Mouse (Mus musculus) c-Kit-positive CD71-positive TER-119-positive erythroid progenitor cells, embryonic 14.5 days (primary cell): ENCODE results near the gene Gas1.

Source experiments
- DNase-seq: peaks from one replicate; pipeline ENCODE4 v3.0.0-alpha.2; 2013; ENCODE audit warnings: low spot score

Gene Gas1

GRCm38 (mm10) chr13:60177106-60177796 lies at the start of gene Gas1:
TSS of gene Gas1 (minus strand) at chr13:60177365.
- DNase-seq, result no peak

- DNase-seq, result no peak
Observed at GRCm38 (mm10) chr13:60226251-60226836, 49.2 kb upstream of the Gas1 start.

GRCm38 (mm10) chr13:60225736-60226135 lies 48.6 kb upstream of the Gas1 start:
- no peak for DNase-seq

GRCm38 (mm10) chr13:60225276-60225675 lies 48.1 kb upstream of the Gas1 start:
- no peak for DNase-seq

- no peak for DNase-seq
Observed at GRCm38 (mm10) chr13:60223797-60224196, 46.6 kb upstream of the Gas1 start.

- DNase-seq, result no peak
Observed at GRCm38 (mm10) chr13:60222336-60222735, 45.2 kb upstream of the Gas1 start.

GRCm38 (mm10) chr13:60213896-60214295 lies 36.7 kb upstream of the Gas1 start:
- no peak for DNase-seq

- DNase-seq, result no peak
Observed at GRCm38 (mm10) chr13:60207135-60207601, 30.0 kb upstream of the Gas1 start.

- DNase-seq, result no peak
Observed at GRCm38 (mm10) chr13:60204746-60205145, 27.6 kb upstream of the Gas1 start.

- DNase-seq, result no peak
Observed at GRCm38 (mm10) chr13:60193273-60193672, 16.1 kb upstream of the Gas1 start.

GRCm38 (mm10) chr13:60189923-60190322 lies 12.8 kb upstream of the Gas1 start:
- no peak for DNase-seq

- DNase-seq, result no peak
Observed at GRCm38 (mm10) chr13:60188952-60189351, 11.8 kb upstream of the Gas1 start.

GRCm38 (mm10) chr13:60187276-60187675 lies 10.1 kb upstream of the Gas1 start:
- DNase-seq, result no peak

GRCm38 (mm10) chr13:60182346-60182745 lies 5.2 kb upstream of the Gas1 start:
- DNase-seq, result no peak

GRCm38 (mm10) chr13:60179641-60180040 lies 2.5 kb upstream of the Gas1 start:
- DNase-seq, result no peak

GRCm38 (mm10) chr13:60178416-60178815 lies 1.3 kb upstream of the Gas1 start:
- DNase-seq, result peak; percentile 37

GRCm38 (mm10) chr13:60177797-60178110 lies 589 bp upstream of the Gas1 start:
- no peak for DNase-seq

- DNase-seq, result no peak
Observed at GRCm38 (mm10) chr13:60176776-60177105, 424 bp downstream of the Gas1 start.

GRCm38 (mm10) chr13:60176136-60176775 lies 909 bp downstream of the Gas1 start:
- no peak for DNase-seq

- DNase-seq, result no peak
Observed at GRCm38 (mm10) chr13:60175490-60176135, 1.6 kb downstream of the Gas1 start.

GRCm38 (mm10) chr13:60174953-60175352 lies 2.2 kb downstream of the Gas1 start:
- no peak for DNase-seq

GRCm38 (mm10) chr13:60173591-60174524 lies 3.3 kb downstream of the Gas1 start:
- no peak for DNase-seq
